Mouse (Mus musculus) cerebellum, adult 11-12 months (tissue): ENCODE data around the gene Osm.

Source experiments
- DNase-seq: peaks from one replicate; pipeline ENCODE4 v3.0.0; 2022

The Osm gene

DNA sequence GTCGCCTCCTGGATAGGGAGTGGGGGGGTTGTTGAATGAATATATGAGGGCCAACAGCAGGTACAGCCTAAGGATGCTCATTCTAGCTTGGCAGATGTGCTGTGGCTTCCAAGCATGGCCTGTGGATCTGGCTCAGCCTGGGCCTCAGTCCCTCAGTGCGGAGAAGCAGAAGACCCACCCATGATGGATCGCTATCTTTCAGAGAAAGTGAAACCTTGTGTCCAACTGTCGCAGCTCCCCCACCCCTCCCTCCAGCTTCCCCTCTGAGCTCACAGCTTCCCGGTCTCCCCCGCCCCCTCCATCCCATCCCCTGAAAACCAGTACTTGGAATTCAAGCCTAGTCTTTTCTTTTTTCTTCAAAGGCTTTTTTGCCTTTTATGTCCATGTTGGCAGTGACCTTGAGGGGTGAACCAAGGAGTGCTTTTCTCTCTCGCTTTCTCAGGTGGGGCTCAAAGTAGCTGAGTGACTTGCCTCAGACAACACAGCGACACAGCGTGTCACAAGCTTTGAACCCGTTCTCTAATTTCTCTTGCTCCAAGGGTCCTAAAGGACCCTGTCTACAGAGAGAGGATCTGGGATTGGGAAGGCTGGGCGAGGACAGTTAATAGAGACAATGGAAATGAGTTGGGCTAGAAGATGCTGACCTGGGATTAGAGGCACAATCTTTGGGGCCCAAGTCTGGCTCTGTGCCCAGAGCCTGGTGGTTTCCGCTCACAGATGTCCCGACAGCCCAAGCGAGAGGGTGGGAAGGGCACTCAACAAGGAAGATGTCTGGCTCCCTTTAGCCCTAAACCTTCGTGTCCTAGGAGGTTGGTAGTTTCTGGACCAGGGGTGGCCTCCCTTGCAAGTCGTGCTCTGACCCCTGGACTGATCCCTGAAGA, at the start of gene Osm:
Gene Osm, plus strand, starts transcription at position 756 of the 881 bp plus-strand sequence.
- DNase-seq = no peak

DNA sequence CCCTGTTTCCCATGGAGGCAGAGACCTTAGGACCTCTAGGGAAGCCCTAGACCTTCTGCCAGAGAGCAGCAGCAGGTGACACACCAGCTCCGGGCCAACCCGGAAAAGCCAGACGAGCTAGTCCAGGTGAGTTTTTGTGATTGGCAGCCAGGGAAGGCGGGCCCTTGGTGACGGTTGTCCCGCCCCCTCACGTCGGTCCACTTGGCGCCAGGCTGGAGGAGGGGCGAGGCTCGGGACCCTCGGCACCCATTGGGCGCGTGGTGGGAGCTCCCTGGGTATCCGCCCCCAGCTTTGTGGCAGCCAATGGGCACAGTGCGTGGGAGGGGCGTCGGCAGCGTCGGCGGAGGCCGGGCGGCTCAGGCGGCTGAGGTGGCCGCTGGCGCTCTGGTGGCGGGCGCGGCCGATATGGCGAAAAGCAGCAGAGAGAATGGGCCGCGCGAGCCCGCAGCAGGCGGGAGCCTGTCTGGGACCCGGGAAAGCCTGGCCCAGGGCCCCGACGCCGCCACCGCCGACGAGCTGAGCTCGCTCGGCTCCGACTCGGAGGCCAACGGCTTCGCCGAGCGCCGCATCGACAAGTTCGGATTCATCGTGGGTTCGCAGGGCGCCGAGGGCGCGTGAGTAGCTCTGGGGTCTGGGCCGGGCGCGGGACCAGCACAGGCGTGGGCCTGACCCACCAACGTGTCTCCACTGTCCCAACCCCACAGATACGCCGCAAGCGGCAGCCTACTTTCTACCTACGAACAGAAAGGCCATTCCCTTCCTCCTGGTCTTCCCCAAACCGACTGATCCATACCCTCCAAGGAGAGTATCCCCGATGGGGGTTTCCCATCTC, 49.5 kb upstream of the Osm start, which contains the start of gene Tbc1d10a:
Gene Tbc1d10a, plus strand, starts transcription at position 304 of the 832 bp plus-strand sequence.
- peak; percentile 99 for DNase-seq

DNA sequence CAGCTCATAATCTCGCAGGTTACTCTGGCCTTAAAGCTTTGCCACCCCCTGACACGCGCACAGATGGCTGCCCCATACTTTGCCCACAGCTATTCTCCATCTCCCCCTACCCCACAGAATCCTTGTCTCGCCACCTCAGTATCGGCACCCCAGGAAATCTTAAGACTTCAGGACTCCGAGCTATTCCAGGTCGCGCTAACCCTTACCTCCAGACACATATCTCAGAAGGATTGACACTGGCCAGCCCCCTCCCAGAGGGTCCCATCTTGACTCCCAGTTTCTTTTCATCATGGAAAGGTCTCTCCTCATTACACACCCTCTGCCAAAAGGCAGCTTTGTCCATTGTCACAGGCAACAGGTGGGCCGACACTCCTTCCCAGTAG, 48.9 kb upstream of the Osm start:
- peak; percentile 44 for DNase-seq

DNA sequence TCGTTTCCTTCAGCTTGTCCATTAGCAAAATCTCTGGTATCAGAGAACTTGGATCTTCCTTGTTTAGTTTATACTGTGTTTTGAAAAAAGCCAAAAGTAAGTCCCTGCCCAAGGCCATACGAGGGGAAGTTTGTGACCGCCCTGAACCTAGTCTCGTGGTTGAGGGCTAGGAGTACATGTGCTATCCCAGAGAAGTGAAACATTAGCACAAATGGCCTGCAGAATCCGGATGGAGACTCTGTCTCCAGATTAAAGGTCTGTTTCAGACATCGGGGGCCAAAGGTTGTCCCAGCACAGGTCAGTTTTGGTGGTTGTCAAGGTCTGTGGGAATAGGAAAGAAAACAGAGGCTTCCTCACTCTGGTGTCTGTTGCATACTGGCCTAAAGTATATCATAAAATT, 47.0 kb upstream of the Osm start:
- no peak for DNase-seq

DNA sequence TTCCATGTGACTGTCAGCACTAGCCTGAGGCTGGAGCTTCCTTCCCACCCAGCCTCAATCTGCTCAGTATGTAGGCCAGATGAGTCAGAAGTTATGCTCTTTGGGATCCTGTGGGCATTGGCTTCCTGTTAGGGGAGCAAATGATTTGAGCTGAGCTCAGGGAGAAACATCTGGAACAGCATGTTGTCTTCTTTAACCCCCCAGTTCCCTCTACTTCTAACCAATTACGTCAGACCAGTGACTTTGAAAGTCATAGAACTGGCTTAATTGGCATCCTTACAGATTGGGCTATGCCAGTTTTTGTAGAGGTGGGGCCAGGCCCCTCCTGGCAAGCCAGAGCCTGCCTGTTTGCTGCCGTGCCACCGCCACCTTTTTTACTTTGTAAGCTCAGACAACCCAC, 45.5 kb upstream of the Osm start:
- no peak for DNase-seq

DNA sequence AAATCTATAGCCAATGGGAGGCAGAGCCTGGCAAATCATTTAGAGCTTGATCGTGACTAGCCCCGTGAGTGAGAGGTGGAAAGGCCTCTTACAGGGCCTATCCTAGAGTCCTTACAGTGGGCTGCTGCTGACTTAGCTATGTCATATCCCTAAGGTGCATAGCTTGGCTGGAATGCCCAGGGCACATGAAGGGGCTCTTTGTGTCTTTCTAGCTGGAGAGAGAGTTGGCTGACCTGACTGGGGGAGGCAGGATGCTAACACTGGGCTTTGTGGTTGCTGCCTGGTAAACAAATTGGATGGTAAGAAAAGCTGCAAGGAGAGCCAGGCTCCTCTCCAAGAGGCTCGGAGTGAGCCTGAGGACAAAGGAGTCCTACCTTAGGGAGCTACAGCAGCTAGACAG, 43.5 kb upstream of the Osm start:
- DNase-seq = no peak

DNA sequence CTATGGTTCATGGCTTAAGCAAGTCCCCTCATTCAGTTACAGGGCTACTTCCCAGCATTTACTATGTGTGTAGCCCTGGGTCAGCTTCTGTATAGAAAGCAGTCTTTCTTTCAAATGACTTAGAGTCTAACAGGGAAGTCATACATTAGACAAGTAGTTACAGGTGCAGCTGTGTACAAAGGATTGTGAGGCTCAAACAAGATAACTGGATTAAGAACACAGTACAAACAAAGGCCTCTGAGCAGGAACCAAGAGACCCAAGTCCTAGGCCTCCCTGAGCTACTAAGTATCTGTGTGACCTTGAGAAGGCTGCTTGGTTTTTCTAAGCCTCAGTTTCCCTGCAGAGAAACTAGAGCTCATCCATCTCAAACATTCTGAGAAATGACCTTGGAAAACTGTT, 42.8 kb upstream of the Osm start:
- no peak for DNase-seq

DNA sequence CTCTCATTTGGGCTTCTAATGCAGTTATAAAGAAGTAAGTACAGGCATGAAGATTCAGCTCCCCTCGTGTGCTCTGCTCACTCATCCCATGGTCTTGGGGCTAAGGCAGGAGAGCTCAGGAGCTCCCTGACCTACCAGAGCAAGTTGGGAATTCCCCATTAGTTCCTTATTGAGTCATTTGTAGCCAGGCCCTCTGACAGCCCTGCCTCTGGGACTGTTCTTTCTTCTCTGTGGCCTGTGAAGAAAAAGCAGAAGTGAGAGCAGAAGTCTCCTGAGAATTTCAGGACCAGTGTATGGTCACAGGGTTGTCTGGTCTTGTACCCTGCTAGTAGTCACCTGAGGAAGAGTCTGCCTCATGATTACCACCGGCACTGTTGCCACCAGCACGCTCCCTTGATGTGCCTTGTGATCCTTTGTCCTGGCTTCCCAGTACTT, 40.6 kb upstream of the Osm start:
- DNase-seq = no peak

DNA sequence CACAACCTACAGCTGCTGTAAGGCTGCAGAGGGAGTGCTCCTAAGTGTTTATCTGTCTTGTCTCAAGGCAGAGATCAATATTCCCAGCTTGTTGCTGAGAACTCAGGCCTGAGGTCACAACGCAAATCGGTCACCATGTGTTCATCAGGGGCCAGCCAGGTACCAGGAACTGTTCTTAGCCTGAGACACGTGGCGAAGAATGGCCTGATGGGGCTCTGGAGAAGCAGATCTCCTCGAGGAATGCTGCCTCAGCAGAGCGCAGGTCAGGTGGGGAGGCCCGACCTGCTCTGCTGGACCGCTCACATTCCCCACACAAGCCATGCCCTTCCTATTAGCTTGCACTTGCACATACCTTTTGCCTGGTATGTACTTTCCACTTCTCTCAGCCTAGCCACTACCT, 39.6 kb upstream of the Osm start:
- no peak for DNase-seq

DNA sequence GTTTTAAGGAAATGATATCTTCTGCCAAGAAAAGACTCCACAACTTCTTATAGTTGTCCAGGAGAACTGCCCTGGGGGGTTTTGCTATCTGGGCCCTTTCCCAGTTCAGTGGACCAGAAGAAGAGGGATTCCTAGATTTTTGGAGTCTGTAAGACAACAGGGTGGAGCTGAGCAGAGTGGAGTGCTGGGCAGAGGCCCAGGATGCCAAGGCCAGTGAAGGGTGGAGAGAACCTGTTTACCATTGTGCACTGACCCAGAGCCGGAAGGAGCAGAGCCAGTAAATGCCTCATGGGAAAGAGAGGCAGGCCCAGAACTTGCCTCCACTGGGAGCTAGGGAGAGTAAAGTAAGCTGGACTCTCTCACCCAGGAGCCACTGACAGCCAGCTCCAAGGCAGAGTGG, 38.5 kb upstream of the Osm start:
- no peak for DNase-seq

DNA sequence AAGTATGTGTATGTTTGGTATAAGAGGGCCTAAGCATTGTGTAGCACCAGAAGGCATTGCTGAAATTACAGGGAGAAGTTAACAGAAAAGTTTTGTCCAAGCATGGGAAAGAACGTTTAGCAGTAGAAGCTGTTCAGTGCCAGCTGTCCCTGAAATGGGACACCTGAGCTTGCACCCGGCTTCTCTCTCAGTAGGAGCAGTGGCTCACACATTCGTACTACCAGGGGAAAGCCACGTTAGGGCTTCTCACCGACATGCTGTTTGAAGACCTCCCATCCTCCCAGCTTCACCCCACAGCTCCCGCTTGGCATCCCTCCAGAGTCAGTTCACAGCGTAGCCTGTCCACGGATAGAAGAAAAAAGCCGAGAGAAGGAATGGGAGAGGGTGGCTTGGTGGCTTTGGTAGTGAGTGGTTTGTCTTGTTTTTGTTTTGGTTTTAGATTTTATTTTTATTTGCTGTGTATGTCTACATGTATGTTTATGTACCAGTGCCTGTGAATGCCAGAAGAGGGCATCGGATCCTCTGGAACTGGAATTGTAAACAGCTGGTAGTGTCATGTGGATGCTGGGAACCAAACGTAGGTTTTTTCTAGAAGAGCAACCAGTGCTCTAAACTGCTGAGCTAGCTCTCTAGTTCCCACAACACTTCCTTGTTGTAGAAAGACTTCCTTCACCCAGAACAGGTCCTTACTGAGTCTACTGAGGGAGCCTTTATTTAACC, 34.1 kb upstream of the Osm start:
- no peak for DNase-seq

DNA sequence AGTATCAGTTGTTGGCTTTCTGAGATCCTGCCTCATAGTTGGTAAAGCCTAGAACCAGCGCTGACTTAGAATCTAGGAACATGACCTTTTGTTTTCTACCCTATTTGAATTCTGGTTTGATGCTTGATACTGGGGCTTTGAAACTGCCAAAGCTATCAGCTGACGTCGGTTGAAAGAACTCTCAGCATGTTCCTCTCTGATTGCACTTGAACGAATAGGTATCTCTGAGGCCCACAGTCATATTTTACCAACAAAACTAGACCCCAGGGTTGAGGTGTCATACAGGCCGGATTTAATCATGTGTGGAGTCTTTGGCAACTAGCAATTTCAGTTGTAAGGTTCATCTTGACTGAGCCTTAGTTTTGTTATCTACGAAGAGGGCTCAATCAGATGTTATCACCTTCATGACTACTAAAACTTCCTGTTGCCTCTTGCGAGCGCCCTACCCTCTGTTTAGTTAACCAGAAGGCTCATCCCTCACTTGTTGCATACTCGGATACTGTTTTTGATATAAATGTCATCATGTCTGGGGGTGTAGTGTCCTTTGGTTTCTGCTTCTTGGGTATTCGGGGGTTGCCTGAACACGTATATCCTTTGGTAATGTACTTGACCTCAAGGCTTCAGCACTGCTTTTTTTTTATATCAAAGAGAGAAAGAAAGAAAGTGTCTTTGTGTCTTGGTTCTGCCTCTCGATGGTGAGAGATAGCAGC, 33.1 kb upstream of the Osm start:
- no peak for DNase-seq

DNA sequence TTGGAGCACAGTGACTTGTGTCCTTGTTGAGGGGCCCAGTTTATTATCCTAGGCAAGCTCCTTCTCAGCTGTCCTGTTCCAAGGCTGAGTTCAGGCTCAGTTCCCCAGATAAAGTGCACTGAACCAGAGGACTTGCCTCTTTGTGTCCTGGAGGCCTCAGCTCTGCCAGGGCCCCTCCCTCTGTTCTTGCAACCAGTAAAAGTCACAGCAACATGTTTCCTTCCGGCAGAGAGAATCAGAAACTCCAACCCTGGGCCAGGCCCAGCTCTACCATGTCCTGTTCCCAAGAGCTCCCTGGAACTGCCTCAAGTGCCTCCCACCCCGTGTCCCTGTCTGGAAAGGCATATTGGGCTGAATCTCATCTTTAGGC, 32.5 kb upstream of the Osm start:
- DNase-seq = no peak

DNA sequence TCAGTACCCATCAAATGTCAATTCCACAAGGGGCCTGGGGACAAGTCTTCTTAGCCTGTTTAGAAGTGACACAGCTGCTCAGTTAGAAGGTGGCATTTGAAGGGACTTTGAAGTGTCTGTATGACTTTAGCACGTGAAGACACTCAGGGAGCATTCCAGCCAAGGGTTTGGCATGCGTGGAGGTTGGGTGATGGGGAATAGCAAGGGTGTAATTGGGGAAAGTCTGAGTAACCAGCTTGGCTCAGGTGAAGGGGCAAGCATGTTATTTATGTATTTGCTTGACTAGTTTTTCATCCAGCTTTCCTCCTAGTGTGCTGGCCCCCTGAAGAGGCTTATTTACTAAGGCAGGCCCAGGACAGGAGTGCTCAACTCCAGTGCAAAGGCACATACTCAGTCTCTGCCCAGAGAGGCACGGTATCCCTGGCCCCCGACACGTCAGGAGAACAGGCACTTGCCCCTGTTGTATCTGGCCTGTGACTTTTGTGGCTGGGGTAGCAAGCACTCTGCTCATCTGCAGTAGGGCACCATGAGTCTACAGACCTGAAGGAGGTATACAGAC, 31.0 kb upstream of the Osm start:
- no peak for DNase-seq

DNA sequence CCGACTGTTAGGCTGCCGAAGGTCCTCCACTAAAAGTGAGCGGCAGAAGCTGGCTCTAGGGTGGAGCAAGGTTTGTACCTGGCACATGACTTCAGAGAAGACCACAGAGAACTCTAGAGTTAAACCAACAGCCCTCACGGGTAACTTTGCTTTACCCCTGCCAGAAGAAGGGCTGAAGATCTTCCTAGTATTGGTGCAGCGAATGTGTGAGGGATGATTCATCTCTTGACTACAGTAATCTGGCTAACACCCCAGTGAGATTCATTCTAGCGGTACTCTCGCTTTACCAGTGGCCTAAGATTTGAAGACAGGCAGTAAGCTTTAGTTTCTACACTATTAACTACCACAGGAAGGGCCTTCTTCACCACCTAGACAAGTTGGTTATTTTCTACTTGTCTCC, 30.3 kb upstream of the Osm start:
- no peak for DNase-seq

DNA sequence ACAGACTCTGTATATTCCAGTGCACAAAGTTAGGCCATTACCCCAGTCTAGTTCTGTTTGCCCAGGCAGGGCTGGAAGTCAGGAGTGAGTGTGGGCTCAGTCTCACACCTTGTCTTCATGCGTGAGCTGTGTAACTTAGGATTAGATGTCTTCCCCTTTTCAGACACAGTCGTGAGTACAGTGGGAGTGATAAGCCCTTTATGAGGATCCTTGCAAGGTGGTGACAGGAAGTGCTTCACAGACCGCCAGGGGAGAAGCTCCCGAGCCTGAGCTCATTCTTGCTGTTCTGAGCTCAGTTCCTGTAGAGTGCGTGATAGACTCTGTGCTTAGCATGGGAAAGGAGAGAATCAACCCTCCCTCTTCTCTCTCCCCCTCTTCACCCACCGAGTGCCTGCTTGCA, 29.7 kb upstream of the Osm start:
- DNase-seq = no peak

DNA sequence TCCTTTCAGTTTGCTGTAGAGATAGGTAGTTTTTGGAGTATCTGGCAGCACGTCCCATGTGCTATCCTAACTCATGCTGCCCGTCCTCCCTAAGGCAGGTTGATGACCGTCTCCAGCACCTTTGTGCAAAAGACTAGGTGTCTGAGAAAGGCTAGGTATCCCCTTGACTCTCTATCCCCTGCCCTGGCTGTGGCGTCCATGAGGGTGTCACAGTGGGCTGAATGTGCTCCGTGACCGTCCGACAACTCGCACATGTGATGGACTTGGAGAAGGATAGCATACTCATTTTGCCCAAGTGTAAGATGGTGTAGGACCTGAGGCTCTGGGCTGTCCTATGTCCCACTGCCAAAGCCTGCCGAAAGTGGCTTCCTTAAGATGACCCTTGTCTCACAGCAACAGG, 28.6 kb upstream of the Osm start:
- DNase-seq = no peak

DNA sequence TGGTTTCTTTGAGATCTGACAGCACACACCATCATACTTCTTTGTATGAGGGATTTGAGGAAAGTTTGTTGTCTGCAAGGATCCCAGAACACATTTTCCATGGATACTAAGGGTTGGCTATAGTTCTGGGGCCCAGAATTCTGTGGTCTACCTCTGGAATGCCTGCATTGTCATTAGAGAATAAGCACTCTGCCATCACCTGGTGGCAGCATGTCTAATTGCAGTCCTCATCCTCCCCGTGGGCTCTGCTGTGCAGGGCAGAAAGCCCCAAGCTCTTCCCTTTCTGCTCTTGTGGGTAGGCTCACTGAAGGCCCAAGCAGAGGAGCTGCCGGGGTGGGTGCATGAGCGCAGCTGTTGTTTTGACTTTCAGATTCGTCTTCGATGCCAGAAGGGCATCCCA, 26.7 kb upstream of the Osm start:
- DNase-seq = no peak

DNA sequence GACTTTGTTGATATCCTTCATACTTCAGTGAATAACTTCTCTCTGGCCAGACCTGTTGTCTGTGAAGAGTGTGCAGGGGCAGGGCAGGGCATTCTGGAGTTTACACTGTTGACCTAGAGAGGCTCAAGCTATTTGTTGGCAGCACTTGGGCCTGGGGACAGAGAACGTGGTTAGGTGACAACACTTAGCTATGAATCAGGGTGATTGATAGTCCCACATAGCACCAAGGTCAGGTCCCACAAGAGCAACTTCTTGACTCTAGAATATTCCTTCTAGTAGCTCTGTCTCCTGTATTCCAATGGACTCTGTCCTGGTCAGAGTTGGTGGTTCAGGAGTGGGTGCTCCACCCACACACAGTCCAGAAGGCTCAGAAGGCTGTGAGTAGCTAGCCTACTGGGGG, 25.4 kb upstream of the Osm start:
- DNase-seq = no peak

DNA sequence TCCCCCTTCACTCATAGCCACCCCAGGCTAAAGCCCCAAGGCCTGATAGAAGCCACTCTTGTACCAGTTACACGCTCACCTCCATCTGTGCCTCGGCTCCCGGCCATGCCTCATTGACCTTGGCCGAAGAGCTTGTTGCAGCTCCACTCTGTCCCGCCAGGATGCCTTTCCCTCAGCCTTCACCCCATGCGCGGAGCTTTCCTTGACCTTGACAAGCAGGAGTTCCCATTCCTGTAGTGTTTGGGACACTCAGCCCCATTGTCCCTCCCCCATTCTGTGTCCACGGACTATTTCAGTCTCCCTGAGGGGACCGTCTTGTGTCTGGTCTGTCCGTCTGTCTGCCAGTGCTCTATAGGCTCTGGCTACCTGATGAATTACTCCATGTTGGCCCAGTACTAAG, 23.1 kb upstream of the Osm start:
- DNase-seq = no peak

DNA sequence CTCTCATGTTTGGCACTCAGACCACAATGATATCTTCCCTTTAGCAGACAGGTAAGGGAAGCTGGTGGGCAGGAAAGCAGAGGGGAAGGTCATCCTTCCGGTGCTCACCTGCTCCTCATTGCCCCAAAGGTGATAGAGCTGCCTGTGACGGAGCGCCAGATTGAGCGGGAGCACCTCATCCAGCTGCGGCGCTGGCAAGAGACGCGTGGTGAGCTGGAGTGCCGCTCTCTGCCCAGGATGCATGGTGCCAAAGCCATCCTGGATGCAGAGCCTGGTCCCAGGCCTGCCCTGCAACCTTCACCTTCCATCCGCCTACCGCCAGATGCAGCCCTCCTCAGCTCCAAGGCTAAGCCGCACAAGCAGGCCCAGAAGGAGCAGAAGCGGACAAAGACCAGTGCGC, 21.6 kb upstream of the Osm start:
- DNase-seq = no peak

DNA sequence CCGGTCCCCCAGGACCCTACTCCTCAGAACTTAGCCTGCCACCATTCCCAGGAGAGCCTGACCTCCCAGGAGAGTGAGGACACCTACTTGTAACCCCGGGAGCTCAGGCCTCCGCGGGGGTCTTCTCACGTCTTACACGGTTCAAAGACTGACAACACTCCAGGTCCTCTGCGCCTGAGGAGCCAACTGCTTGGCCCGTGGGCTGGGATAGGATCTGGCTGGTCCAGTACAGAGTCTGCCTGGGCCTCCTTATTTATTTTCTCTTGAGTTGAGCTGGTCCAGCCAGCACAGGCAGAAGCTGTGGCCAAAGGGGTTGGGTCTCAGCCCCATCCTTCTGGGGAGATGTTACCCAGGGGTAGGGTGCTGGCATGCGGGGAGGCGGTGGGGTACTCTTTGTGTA, 21.2 kb upstream of the Osm start:
- DNase-seq = no peak
